Mouse (Mus musculus) kidney, adult 2 months (tissue): Measurements from ENCODE around the gene Crocc.

Experiments used
- CTCF ChIP-seq: fragments of 200-500 bp; conservative IDR thresholded peaks from 2 replicates; pipeline ENCODE4 v1.5.1; 2011; ENCODE audit warnings: low read depth, mild to moderate bottlenecking, control low read depth, low read length, moderate library complexity, mixed read lengths; ENCODE audit not compliant: insufficient read depth, insufficient read length
- POLR2A ChIP-seq: fragments of 200-500 bp; IDR thresholded peaks from one replicate; pipeline ENCODE4 v1.6.1; 2011; ENCODE audit warnings: low read depth, low read length, control low read depth

GRCm38 (mm10) chr4:140986024-140986710, 74.2 kb downstream of the Crocc start:
- no peak for TF ChIP-seq CTCF
- TF ChIP-seq POLR2A, result no peak
